Mouse (Mus musculus): ENCODE measurements around the gene Hrasls. TPM values are rescaled to one million over a fixed set of nuclear protein-coding genes. Genes with fewer than 3 reads are reported as not detected.

Gene Hrasls
- polyA plus RNA-seq (2015; fragmentation: Nextera tagmentation; extraction: Ambion mirVana), result 7.6 and 7.9 TPM in 2 replicates

- H3K27me3 ChIP-seq (replicated peaks; ENCODE audit: control insufficient read depth, insufficient read depth, low read length), result no peaks in the 10 kb centered on the region
- H3K36me3 ChIP-seq (ENCODE audit: control insufficient read depth, insufficient read depth, low read length), result no peaks in the 10 kb centered on the region
- H3K9ac ChIP-seq (ENCODE audit: low read depth, low read length), result peak within 1 kb of the TSS; percentile 81
- 2% methylated on average over 39 of the region's 39 CpGs for WGBS
- H3K27ac ChIP-seq (ENCODE audit: low read depth, low read length), result peak within 1 kb of the TSS; percentile 39; the same call in 1 of the 2 replicates
- H3K4me3 ChIP-seq (ENCODE audit: low read length), result peak within 1 kb of the TSS; percentile 57
- H3K4me2 ChIP-seq (ENCODE audit: low read length), result peak within 1 kb of the TSS; percentile 98
- H3K4me1 ChIP-seq (ENCODE audit: control insufficient read depth, insufficient read depth, low read depth, low read length), result peaks cover 17% of the 10 kb centered on the region
- no peaks in the 10 kb centered on the region for H3K9me3 ChIP-seq (ENCODE audit: control insufficient read depth, low read length)
- ATAC-seq, result peak; percentile 68
These were observed at the start of gene Hrasls for GRCm38 (mm10) chr16:29209605-29210411. Hrasls (plus strand) TSS chr16:29209695.

GRCm38 (mm10) chr16:29162271-29162670 is 47.2 kb upstream of the Hrasls start:
- Histone ChIP-seq H3K4me2 (ENCODE audit: low read length) (no peak overlapping the region), H3K27ac (ENCODE audit: low read depth, low read length) (no peak overlapping the region), H3K27me3 (replicated peaks; ENCODE audit: control insufficient read depth, insufficient read depth, low read length) (no peaks in the 10 kb centered on the region), H3K9me3 (ENCODE audit: control insufficient read depth, low read length) (peaks cover 3% of the 10 kb centered on the region; the same call in 1 of the 2 replicates), H3K36me3 (ENCODE audit: control insufficient read depth, insufficient read depth, low read length) (no peaks in the 10 kb centered on the region), H3K4me1 (ENCODE audit: control insufficient read depth, insufficient read depth, low read depth, low read length) (no peaks in the 10 kb centered on the region), H3K4me3 (ENCODE audit: low read length) (no peak overlapping the region), H3K9ac (ENCODE audit: low read depth, low read length) (no peak overlapping the region)
- WGBS, result 91% methylated on average over 4 of the region's 4 CpGs
- ATAC-seq, result no peak

- Histone ChIP-seq H3K9ac (ENCODE audit: low read depth, low read length) (no peak overlapping the region), H3K4me3 (ENCODE audit: low read length) (no peak overlapping the region), H3K9me3 (ENCODE audit: control insufficient read depth, low read length) (no peaks in the 10 kb centered on the region), H3K27me3 (replicated peaks; ENCODE audit: control insufficient read depth, insufficient read depth, low read length) (no peaks in the 10 kb centered on the region), H3K27ac (ENCODE audit: low read depth, low read length) (no peak overlapping the region), H3K4me1 (ENCODE audit: control insufficient read depth, insufficient read depth, low read depth, low read length) (no peaks in the 10 kb centered on the region), H3K4me2 (ENCODE audit: low read length) (no peak overlapping the region), H3K36me3 (ENCODE audit: control insufficient read depth, insufficient read depth, low read length) (no peaks in the 10 kb centered on the region)
- 63% methylated on average over 4 of the region's 4 CpGs for WGBS
- no peak for ATAC-seq
These were observed 42.4 kb upstream of the Hrasls start for GRCm38 (mm10) chr16:29167051-29167450.

- H3K4me3 ChIP-seq (ENCODE audit: low read length), result no peak overlapping the region
- H3K36me3 ChIP-seq (ENCODE audit: control insufficient read depth, insufficient read depth, low read length), result no peaks in the 10 kb centered on the region
- no peaks in the 10 kb centered on the region for H3K4me1 ChIP-seq (ENCODE audit: control insufficient read depth, insufficient read depth, low read depth, low read length)
- H3K9ac ChIP-seq (ENCODE audit: low read depth, low read length), result no peak overlapping the region
- no peak overlapping the region for H3K27ac ChIP-seq (ENCODE audit: low read depth, low read length)
- 78% methylated on average over 5 of the region's 5 CpGs for WGBS
- no peak for ATAC-seq
- H3K27me3 ChIP-seq (replicated peaks; ENCODE audit: control insufficient read depth, insufficient read depth, low read length), result no peaks in the 10 kb centered on the region
- H3K9me3 ChIP-seq (ENCODE audit: control insufficient read depth, low read length), result no peaks in the 10 kb centered on the region
- no peak overlapping the region for H3K4me2 ChIP-seq (ENCODE audit: low read length)
These were observed 37.8 kb upstream of the Hrasls start for GRCm38 (mm10) chr16:29171741-29172140.

GRCm38 (mm10) chr16:29173201-29173600 is 36.3 kb upstream of the Hrasls start:
- 88% methylated on average over 2 of the region's 2 CpGs for WGBS
- H3K4me2 ChIP-seq (ENCODE audit: low read length), result no peak overlapping the region

GRCm38 (mm10) chr16:29174831-29175350 is 34.6 kb upstream of the Hrasls start:
- H3K4me1 ChIP-seq (ENCODE audit: control insufficient read depth, insufficient read depth, low read depth, low read length), result no peaks in the 10 kb centered on the region
- ATAC-seq, result no peak
- H3K4me2 ChIP-seq (ENCODE audit: low read length), result no peak overlapping the region
- H3K27me3 ChIP-seq (replicated peaks; ENCODE audit: control insufficient read depth, insufficient read depth, low read length), result no peaks in the 10 kb centered on the region
- H3K27ac ChIP-seq (ENCODE audit: low read depth, low read length), result no peak overlapping the region
- H3K4me3 ChIP-seq (ENCODE audit: low read length), result no peak overlapping the region
- H3K9ac ChIP-seq (ENCODE audit: low read depth, low read length), result no peak overlapping the region
- no peaks in the 10 kb centered on the region for H3K9me3 ChIP-seq (ENCODE audit: control insufficient read depth, low read length)
- WGBS, result 66% methylated on average over 6 of the region's 6 CpGs
- H3K36me3 ChIP-seq (ENCODE audit: control insufficient read depth, insufficient read depth, low read length), result no peaks in the 10 kb centered on the region

More at GRCm38 (mm10) chr16:29173201-29173600, 36.3 kb upstream of the Hrasls start:
- H3K9ac ChIP-seq (ENCODE audit: low read depth, low read length), result no peak overlapping the region
- H3K9me3 ChIP-seq (ENCODE audit: control insufficient read depth, low read length), result no peaks in the 10 kb centered on the region
- no peaks in the 10 kb centered on the region for H3K4me1 ChIP-seq (ENCODE audit: control insufficient read depth, insufficient read depth, low read depth, low read length)
- no peak overlapping the region for H3K27ac ChIP-seq (ENCODE audit: low read depth, low read length)
- H3K27me3 ChIP-seq (replicated peaks; ENCODE audit: control insufficient read depth, insufficient read depth, low read length), result no peaks in the 10 kb centered on the region
- no peaks in the 10 kb centered on the region for H3K36me3 ChIP-seq (ENCODE audit: control insufficient read depth, insufficient read depth, low read length)
- no peak for ATAC-seq
- H3K4me3 ChIP-seq (ENCODE audit: low read length), result no peak overlapping the region

GRCm38 (mm10) chr16:29192911-29193310 is 16.6 kb upstream of the Hrasls start:
- no peak overlapping the region for H3K27ac ChIP-seq (ENCODE audit: low read depth, low read length)
- WGBS, result 33% methylated on average over 5 of the region's 5 CpGs

GRCm38 (mm10) chr16:29193981-29194380 is 15.5 kb upstream of the Hrasls start:
- Histone ChIP-seq H3K9ac (ENCODE audit: low read depth, low read length) (no peak overlapping the region), H3K4me2 (ENCODE audit: low read length) (no peak overlapping the region), H3K4me3 (ENCODE audit: low read length) (no peak overlapping the region), H3K36me3 (ENCODE audit: control insufficient read depth, insufficient read depth, low read length) (no peaks in the 10 kb centered on the region), H3K27ac (ENCODE audit: low read depth, low read length) (no peak overlapping the region), H3K27me3 (replicated peaks; ENCODE audit: control insufficient read depth, insufficient read depth, low read length) (no peaks in the 10 kb centered on the region), H3K9me3 (ENCODE audit: control insufficient read depth, low read length) (no peaks in the 10 kb centered on the region), H3K4me1 (ENCODE audit: control insufficient read depth, insufficient read depth, low read depth, low read length) (peaks cover 4% of the 10 kb centered on the region)
- 45% methylated on average over 4 of the region's 4 CpGs for WGBS
- peak; percentile 74 for ATAC-seq

More at GRCm38 (mm10) chr16:29192911-29193310, 16.6 kb upstream of the Hrasls start:
- Histone ChIP-seq H3K27me3 (replicated peaks; ENCODE audit: control insufficient read depth, insufficient read depth, low read length) (no peaks in the 10 kb centered on the region), H3K9ac (ENCODE audit: low read depth, low read length) (no peak overlapping the region), H3K4me2 (ENCODE audit: low read length) (no peak overlapping the region), H3K9me3 (ENCODE audit: control insufficient read depth, low read length) (no peaks in the 10 kb centered on the region), H3K4me1 (ENCODE audit: control insufficient read depth, insufficient read depth, low read depth, low read length) (peaks cover 4% of the 10 kb centered on the region), H3K36me3 (ENCODE audit: control insufficient read depth, insufficient read depth, low read length) (no peaks in the 10 kb centered on the region), H3K4me3 (ENCODE audit: low read length) (no peak overlapping the region)
- 0 out of 2 replicates have a peak, but pooled peaks have one; percentile 10 for ATAC-seq

GRCm38 (mm10) chr16:29195156-29195555 is 14.3 kb upstream of the Hrasls start:
- Histone ChIP-seq H3K9me3 (ENCODE audit: control insufficient read depth, low read length) (no peaks in the 10 kb centered on the region), H3K4me2 (ENCODE audit: low read length) (no peak overlapping the region), H3K4me3 (ENCODE audit: low read length) (no peak overlapping the region), H3K36me3 (ENCODE audit: control insufficient read depth, insufficient read depth, low read length) (no peaks in the 10 kb centered on the region), H3K9ac (ENCODE audit: low read depth, low read length) (no peak overlapping the region), H3K4me1 (ENCODE audit: control insufficient read depth, insufficient read depth, low read depth, low read length) (peaks cover 4% of the 10 kb centered on the region), H3K27ac (ENCODE audit: low read depth, low read length) (no peak overlapping the region), H3K27me3 (replicated peaks; ENCODE audit: control insufficient read depth, insufficient read depth, low read length) (no peaks in the 10 kb centered on the region)
- 0 out of 2 replicates have a peak, but pooled peaks have one; percentile 16 for ATAC-seq
- WGBS, result 71% methylated on average over 1 of the region's 1 CpGs
